Mouse (Mus musculus) CD4-positive helper T cell, adult 2 months (primary cell): ENCODE data around the gene Zic3.

Source experiments
- DNase-seq: peaks from one replicate; pipeline ENCODE4 v3.0.0-alpha.2; 2012; ENCODE audit warnings: low read depth, missing footprints, low spot score

The Zic3 gene

GRCm38 (mm10) chrX:58022400-58022799, at the start of gene Zic3:
TSS of gene Zic3 (plus strand) at chrX:58022700.
- DNase-seq: no peak

- DNase-seq: no peak
Observed at GRCm38 (mm10) chrX:57982351-57982750, 40.1 kb upstream of the Zic3 start.

GRCm38 (mm10) chrX:57987455-57988109, 34.9 kb upstream of the Zic3 start:
- no peak for DNase-seq

GRCm38 (mm10) chrX:58013391-58013790, 9.1 kb upstream of the Zic3 start:
- DNase-seq: no peak

GRCm38 (mm10) chrX:58014093-58014492, 8.4 kb upstream of the Zic3 start:
- no peak for DNase-seq

GRCm38 (mm10) chrX:58014761-58015160, 7.7 kb upstream of the Zic3 start:
- no peak for DNase-seq

GRCm38 (mm10) chrX:58015336-58015945, 7.1 kb upstream of the Zic3 start:
- DNase-seq: no peak

- DNase-seq: no peak
Observed at GRCm38 (mm10) chrX:58018720-58019119, 3.8 kb upstream of the Zic3 start.

GRCm38 (mm10) chrX:58019257-58019953, 3.1 kb upstream of the Zic3 start:
- DNase-seq: no peak

GRCm38 (mm10) chrX:58027631-58028030, 5.1 kb downstream of the Zic3 start:
- no peak for DNase-seq

GRCm38 (mm10) chrX:58028082-58028481, 5.6 kb downstream of the Zic3 start:
- no peak for DNase-seq

GRCm38 (mm10) chrX:58028858-58029257, 6.4 kb downstream of the Zic3 start:
- DNase-seq: no peak

GRCm38 (mm10) chrX:58030100-58030834, 7.8 kb downstream of the Zic3 start:
- DNase-seq: no peak

- no peak for DNase-seq
Observed at GRCm38 (mm10) chrX:58030835-58031670, 8.6 kb downstream of the Zic3 start.

GRCm38 (mm10) chrX:58031671-58032605, 9.4 kb downstream of the Zic3 start:
- DNase-seq: no peak

GRCm38 (mm10) chrX:58032622-58033021, 10.1 kb downstream of the Zic3 start:
- no peak for DNase-seq

- no peak for DNase-seq
Observed at GRCm38 (mm10) chrX:58033521-58033920, 11.0 kb downstream of the Zic3 start.

GRCm38 (mm10) chrX:58038061-58039007, 15.8 kb downstream of the Zic3 start:
- DNase-seq: no peak

- no peak for DNase-seq
Observed at GRCm38 (mm10) chrX:58039703-58040102, 17.2 kb downstream of the Zic3 start.
